Mouse (Mus musculus): ENCODE data around the gene Rasgrp2.

Rasgrp2 gene

GRCm38 (mm10) chr19:6382323-6382924, 16.7 kb upstream of the Rasgrp2 start:
- in situ Hi-C loops (cut with MseI, MboI), result no loop called here

- in situ Hi-C loops (cut with MseI, MboI), result no loop called here
Measured at GRCm38 (mm10) chr19:6383470-6383869, 15.7 kb upstream of the Rasgrp2 start.

GRCm38 (mm10) chr19:6384128-6384527, 15.0 kb upstream of the Rasgrp2 start, which contains the start of gene Pygm:
Gene Pygm (plus strand): TSS chr19:6384399.
- in situ Hi-C loops (cut with MseI, MboI), result no loop called here

- in situ Hi-C loops (cut with MseI, MboI), result no loop called here
Measured at GRCm38 (mm10) chr19:6384954-6385353, 14.2 kb upstream of the Rasgrp2 start.

GRCm38 (mm10) chr19:6385419-6385818, 13.7 kb upstream of the Rasgrp2 start:
- in situ Hi-C loops (cut with MseI, MboI), result no loop called here

- in situ Hi-C loops (cut with MseI, MboI), result no loop called here
Measured at GRCm38 (mm10) chr19:6385821-6386220, 13.3 kb upstream of the Rasgrp2 start.

- in situ Hi-C loops (cut with MseI, MboI), result no loop called here
Measured at GRCm38 (mm10) chr19:6386234-6386633, 12.9 kb upstream of the Rasgrp2 start.

GRCm38 (mm10) chr19:6388006-6388405, 11.1 kb upstream of the Rasgrp2 start:
- in situ Hi-C loops (cut with MseI, MboI), result no loop called here

- in situ Hi-C loops (cut with MseI, MboI), result no loop called here
Measured at GRCm38 (mm10) chr19:6389803-6390202, 9.3 kb upstream of the Rasgrp2 start.

GRCm38 (mm10) chr19:6390251-6390650, 8.9 kb upstream of the Rasgrp2 start:
- in situ Hi-C loops (cut with MseI, MboI), result no loop called here

GRCm38 (mm10) chr19:6392743-6393393, 6.3 kb upstream of the Rasgrp2 start:
- in situ Hi-C loops (cut with MseI, MboI), result no loop called here

- in situ Hi-C loops (cut with MseI, MboI), result no loop called here
Measured at GRCm38 (mm10) chr19:6393637-6394036, 5.5 kb upstream of the Rasgrp2 start.

- in situ Hi-C loops (cut with MseI, MboI), result no loop called here
Measured at GRCm38 (mm10) chr19:6396237-6396636, 2.9 kb upstream of the Rasgrp2 start.

GRCm38 (mm10) chr19:6397582-6398249, 1.4 kb upstream of the Rasgrp2 start:
- in situ Hi-C loops (cut with MseI, MboI), result no loop called here

GRCm38 (mm10) chr19:6398447-6399284, 474 bp upstream of the Rasgrp2 start:
- in situ Hi-C loops (cut with MseI, MboI), result no loop called here

GRCm38 (mm10) chr19:6400096-6401086, 1.3 kb downstream of the Rasgrp2 start:
- in situ Hi-C loops (cut with MseI, MboI), result no loop called here

GRCm38 (mm10) chr19:6401131-6401815, 2.1 kb downstream of the Rasgrp2 start:
- in situ Hi-C loops (cut with MseI, MboI), result no loop called here

GRCm38 (mm10) chr19:6401951-6402350, 2.8 kb downstream of the Rasgrp2 start:
- in situ Hi-C loops (cut with MseI, MboI), result no loop called here

- in situ Hi-C loops (cut with MseI, MboI), result no loop called here
Measured at GRCm38 (mm10) chr19:6403869-6404268, 4.7 kb downstream of the Rasgrp2 start.

GRCm38 (mm10) chr19:6405433-6405832, 6.3 kb downstream of the Rasgrp2 start:
- in situ Hi-C loops (cut with MseI, MboI), result no loop called here
